Mouse (Mus musculus): ENCODE measurements at regions not wholly inside any gene's neighbourhood (a gene's known extent, or its start where the extent isn't known, plus 50 kb on each side); places are given as distances from the start of the nearest gene placed in this dataset.

GRCm38 (mm10) chr2:128537425-128537824 is 53.6 kb upstream of the Spdye4c start:
- H3K27ac ChIP-seq (ENCODE audit: low read depth, low read length): no peak overlapping the region
- DNase-seq (ENCODE audit: low spot score, missing footprints): no peak
- H3K27me3 ChIP-seq (ENCODE audit: control insufficient read depth, insufficient read depth, low read length): no peaks in the 10 kb centered on the region
- no peak overlapping the region for H3K9ac ChIP-seq (ENCODE audit: low read length)
- no peak for ATAC-seq (ENCODE audit: low FRiP score)
- no peak overlapping the region for H3K4me2 ChIP-seq
- H3K4me1 ChIP-seq (ENCODE audit: control insufficient read depth, insufficient read depth, low read length): no peaks in the 10 kb centered on the region
- peaks cover 5% of the 10 kb centered on the region; the same call in 1 of the 2 replicates for H3K9me3 ChIP-seq (ENCODE audit: control insufficient read depth, low read length)
- H3K36me3 ChIP-seq (ENCODE audit: control insufficient read depth, insufficient read depth, low read length): no peaks in the 10 kb centered on the region
- no peak overlapping the region for H3K4me3 ChIP-seq (ENCODE audit: low read depth, low read length)
- 84% methylated on average over 6 of the region's 6 CpGs for WGBS

- Histone ChIP-seq H3K27ac (ENCODE audit: low read depth, low read length) (no peak overlapping the region), H3K9ac (ENCODE audit: low read length) (no peak overlapping the region), H3K4me3 (ENCODE audit: low read depth, low read length) (no peak overlapping the region), H3K36me3 (ENCODE audit: control insufficient read depth, insufficient read depth, low read length) (no peaks in the 10 kb centered on the region), H3K4me1 (ENCODE audit: control insufficient read depth, insufficient read depth, low read length) (no peaks in the 10 kb centered on the region), H3K4me2 (no peak overlapping the region), H3K9me3 (ENCODE audit: control insufficient read depth, low read length) (no peaks in the 10 kb centered on the region), H3K27me3 (ENCODE audit: control insufficient read depth, insufficient read depth, low read length) (no peaks in the 10 kb centered on the region)
- no peak for DNase-seq (ENCODE audit: low spot score, missing footprints)
- WGBS: 92% methylated on average over 8 of the region's 8 CpGs
- ATAC-seq (ENCODE audit: low FRiP score): no peak
Measured at GRCm38 (mm10) chr2:128538736-128539135, 52.3 kb upstream of the Spdye4c start.
